Mouse (Mus musculus) right cerebral cortex, postnatal 14 days (tissue): ENCODE results near the gene Gpr156.
"Not testable (repeated sequence)": the region's sequence is repeated elsewhere in the genome, so short reads cannot be mapped to it uniquely, and the experiment has no call there.

ENCODE experiments used
- DNase-seq: peaks from one replicate; pipeline ENCODE4 v3.0.0; 2022

The Gpr156 gene

GRCm38 (mm10) chr16:38004486-38005020, 88.3 kb downstream of the Gpr156 start:
- DNase-seq: no peak

GRCm38 (mm10) chr16:38005471-38005870, 89.2 kb downstream of the Gpr156 start:
- no peak for DNase-seq

- DNase-seq: no peak
Measured at GRCm38 (mm10) chr16:38008371-38008770, 92.1 kb downstream of the Gpr156 start.

- no peak for DNase-seq
Measured at GRCm38 (mm10) chr16:38009041-38009825, 92.9 kb downstream of the Gpr156 start.

GRCm38 (mm10) chr16:38011486-38011885, 95.2 kb downstream of the Gpr156 start:
- DNase-seq: no peak

- DNase-seq: no peak
Measured at GRCm38 (mm10) chr16:38012382-38012781, 96.1 kb downstream of the Gpr156 start.

GRCm38 (mm10) chr16:38012891-38013290, 96.6 kb downstream of the Gpr156 start:
- no peak for DNase-seq

GRCm38 (mm10) chr16:38014951-38015350, 98.7 kb downstream of the Gpr156 start:
- no peak for DNase-seq

GRCm38 (mm10) chr16:38016928-38017524, 100.7 kb downstream of the Gpr156 start:
- no peak for DNase-seq

- no peak for DNase-seq
Measured at GRCm38 (mm10) chr16:38017958-38018376, 101.7 kb downstream of the Gpr156 start.

- DNase-seq: no peak
Measured at GRCm38 (mm10) chr16:38032644-38033043, 116.3 kb downstream of the Gpr156 start.

- no peak for DNase-seq
Measured at GRCm38 (mm10) chr16:38033071-38033470, 116.8 kb downstream of the Gpr156 start.

GRCm38 (mm10) chr16:38038101-38038500, 121.8 kb downstream of the Gpr156 start:
- DNase-seq: not testable (repeated sequence)

GRCm38 (mm10) chr16:38042160-38042559, 125.9 kb downstream of the Gpr156 start:
- DNase-seq: no peak

GRCm38 (mm10) chr16:38044551-38044950, 128.3 kb downstream of the Gpr156 start:
- peak; percentile 13 for DNase-seq

GRCm38 (mm10) chr16:38047781-38048558, 131.7 kb downstream of the Gpr156 start:
- DNase-seq: peak; percentile 21
